Mouse (Mus musculus) neural tube, embryonic 12.5 days (tissue): ENCODE results near the gene Slc43a1. TPM values are rescaled to one million over a fixed set of nuclear protein-coding genes. Genes with fewer than 3 reads are reported as not detected.

Experiments used
- ATAC-seq: fragments of 200-750 bp; cut with Nextera tagmentation; 2 replicates; pipeline ENCODE4 v1.8.0; 2017; ENCODE audit warnings: low read depth, mild to moderate bottlenecking, moderate TSS enrichment, moderate library complexity; ENCODE audit not compliant: low FRiP score
- H3K27ac ChIP-seq: fragments of 300-500 bp; sonication (generic); 2 replicates; pipeline ENCODE4 v1.5.1; 2016
- H3K27me3 ChIP-seq: fragments of 300-500 bp; sonication (generic); replicated peaks from 2 replicates; pipeline ENCODE4 v1.6.1; 2016; ENCODE audit warnings: mild to moderate bottlenecking
- H3K36me3 ChIP-seq: fragments of 300-500 bp; sonication (generic); 2 replicates; pipeline ENCODE4 v1.6.1; 2016; ENCODE audit warnings: mild to moderate bottlenecking
- H3K4me1 ChIP-seq: fragments of 300-500 bp; sonication (generic); 2 replicates; pipeline ENCODE4 v1.6.1; 2016
- H3K4me2 ChIP-seq: fragments of 300-500 bp; sonication (generic); replicated peaks from 2 replicates; pipeline ENCODE4 v1.6.1; 2016; ENCODE audit warnings: mild to moderate bottlenecking
- H3K4me3 ChIP-seq: fragments of 300-500 bp; sonication (generic); 2 replicates; pipeline ENCODE4 v1.5.1; 2016
- H3K9ac ChIP-seq: fragments of 300-500 bp; sonication (generic); 2 replicates; pipeline ENCODE4 v1.6.1; 2016; ENCODE audit warnings: mild to moderate bottlenecking
- H3K9me3 ChIP-seq: fragments of 300-500 bp; sonication (generic); 2 replicates; pipeline ENCODE4 v1.6.1; 2016; ENCODE audit warnings: mild to moderate bottlenecking
- whole genome bisulfite sequencing: fragments of 180-500 bp; shearing (Covaris S2); methylation state at CpG from one replicate; pipeline ENCODE4 v1.1.7; 2016; 5-methylcytosine and 5-hydroxymethylcytosine counted together
- polyA plus RNA-seq: library from polyadenylated mRNA; unstranded; fragments of >200 nt; fragmentation: Nextera tagmentation; extraction: Ambion mirVana; gene quantifications from 2 replicates; pipeline ENCODE4 v1.2.1, GENCODE M21; 2016

The Slc43a1 gene
- polyA plus RNA-seq, 1 experiment from 2014 or later, result 10.2 TPM

GRCm38 (mm10) chr2:84809330-84809729, 29.3 kb upstream of the Slc43a1 start:
- no peak overlapping the region for H3K27ac ChIP-seq
- no peak overlapping the region for H3K4me3 ChIP-seq
- H3K9ac ChIP-seq, result no peak overlapping the region
- no peaks in the 10 kb centered on the region; the same call in 1 of the 2 replicates for H3K9me3 ChIP-seq
- no peaks in the 10 kb centered on the region for H3K36me3 ChIP-seq
- H3K4me1 ChIP-seq, result no peaks in the 10 kb centered on the region
- H3K4me2 ChIP-seq, result no peak overlapping the region
- ATAC-seq, result no peak
- H3K27me3 ChIP-seq, result no peaks in the 10 kb centered on the region

GRCm38 (mm10) chr2:84810526-84810885, 28.1 kb upstream of the Slc43a1 start:
- Histone ChIP-seq H3K27me3 (no peaks in the 10 kb centered on the region), H3K36me3 (no peaks in the 10 kb centered on the region), H3K9ac (no peak overlapping the region), H3K4me1 (no peaks in the 10 kb centered on the region), H3K4me3 (no peak overlapping the region), H3K27ac (no peak overlapping the region), H3K4me2 (peak overlapping the region; percentile 44; the same call in 1 of the 2 replicates), H3K9me3 (no peaks in the 10 kb centered on the region; the same call in 1 of the 2 replicates)
- ATAC-seq, result 0 out of 2 replicates have a peak, but pooled peaks have one; percentile 39
- WGBS, result 82% methylated on average over 6 of the region's 6 CpGs

- Histone ChIP-seq H3K9ac (no peak overlapping the region), H3K27ac (no peak overlapping the region), H3K4me2 (peak overlapping the region; percentile 44), H3K9me3 (no peaks in the 10 kb centered on the region; the same call in 1 of the 2 replicates), H3K27me3 (no peaks in the 10 kb centered on the region), H3K36me3 (no peaks in the 10 kb centered on the region), H3K4me1 (no peaks in the 10 kb centered on the region), H3K4me3 (no peak overlapping the region)
- 43% methylated on average over 26 of the region's 26 CpGs for WGBS
- ATAC-seq, result peak; percentile 70
Measured at GRCm38 (mm10) chr2:84810886-84811577, 27.6 kb upstream of the Slc43a1 start.

GRCm38 (mm10) chr2:84811880-84812279, 26.8 kb upstream of the Slc43a1 start:
- H3K4me1 ChIP-seq, result no peaks in the 10 kb centered on the region
- no peaks in the 10 kb centered on the region for H3K36me3 ChIP-seq
- whole genome bisulfite sequencing, result 89% methylated on average over 7 of the region's 7 CpGs
- ATAC-seq, result no peak
- no peak overlapping the region for H3K4me3 ChIP-seq
- no peaks in the 10 kb centered on the region; the same call in 1 of the 2 replicates for H3K9me3 ChIP-seq
- no peak overlapping the region for H3K4me2 ChIP-seq
- H3K27me3 ChIP-seq, result no peaks in the 10 kb centered on the region
- H3K9ac ChIP-seq, result no peak overlapping the region
- H3K27ac ChIP-seq, result no peak overlapping the region

GRCm38 (mm10) chr2:84812676-84813075, 26.0 kb upstream of the Slc43a1 start:
- no peak for ATAC-seq
- no peaks in the 10 kb centered on the region; the same call in 1 of the 2 replicates for H3K9me3 ChIP-seq
- H3K27me3 ChIP-seq, result no peaks in the 10 kb centered on the region
- 82% methylated on average over 6 of the region's 6 CpGs for WGBS
- H3K4me1 ChIP-seq, result no peaks in the 10 kb centered on the region
- H3K36me3 ChIP-seq, result no peaks in the 10 kb centered on the region
- H3K4me2 ChIP-seq, result no peak overlapping the region
- no peak overlapping the region for H3K4me3 ChIP-seq
- no peak overlapping the region for H3K27ac ChIP-seq
- H3K9ac ChIP-seq, result no peak overlapping the region

GRCm38 (mm10) chr2:84819861-84820260, 18.8 kb upstream of the Slc43a1 start:
- no peaks in the 10 kb centered on the region for H3K36me3 ChIP-seq
- WGBS, result 68% methylated on average over 3 of the region's 3 CpGs
- H3K4me1 ChIP-seq, result no peaks in the 10 kb centered on the region
- H3K27me3 ChIP-seq, result 0 out of 2 replicates have a peak, but pooled peaks cover 3% of the 10 kb centered on the region
- H3K9me3 ChIP-seq, result no peaks in the 10 kb centered on the region
- H3K27ac ChIP-seq, result no peak overlapping the region
- no peak overlapping the region for H3K9ac ChIP-seq
- no peak overlapping the region for H3K4me3 ChIP-seq
- no peak overlapping the region for H3K4me2 ChIP-seq
- ATAC-seq, result no peak

- no peak within 1 kb of the TSS for H3K4me2 ChIP-seq
- H3K27ac ChIP-seq, result no peak within 1 kb of the TSS
- no peak within 1 kb of the TSS for H3K9ac ChIP-seq
- no peaks in the 10 kb centered on the region for H3K9me3 ChIP-seq
- no peak within 1 kb of the TSS for H3K4me3 ChIP-seq
- 0 out of 2 replicates have a peak, but pooled peaks cover 3% of the 10 kb centered on the region for H3K27me3 ChIP-seq
- WGBS, result 69% methylated on average over 13 of the region's 13 CpGs
- peaks cover 2% of the 10 kb centered on the region for H3K4me1 ChIP-seq
- no peak for ATAC-seq
- no peaks in the 10 kb centered on the region for H3K36me3 ChIP-seq
Measured at GRCm38 (mm10) chr2:84822552-84822951, 16.1 kb upstream of the Slc43a1 start, which contains the start of gene Smtnl1. TSS of gene Smtnl1 (minus strand) at chr2:84822652.

GRCm38 (mm10) chr2:84823237-84823636, 15.4 kb upstream of the Slc43a1 start:
- Histone ChIP-seq H3K27me3 (0 out of 2 replicates have a peak, but pooled peaks cover 3% of the 10 kb centered on the region), H3K36me3 (no peaks in the 10 kb centered on the region), H3K4me3 (no peak overlapping the region), H3K4me1 (peaks cover 7% of the 10 kb centered on the region), H3K9ac (no peak overlapping the region), H3K4me2 (no peak overlapping the region), H3K9me3 (no peaks in the 10 kb centered on the region), H3K27ac (no peak overlapping the region)
- WGBS, result 57% methylated on average over 2 of the region's 2 CpGs
- no peak for ATAC-seq

- Histone ChIP-seq H3K27ac (no peak within 1 kb of the TSS), H3K27me3 (no peaks in the 10 kb centered on the region)
- WGBS, result under 1% methylated on average over 34 of the region's 34 CpGs
Measured at GRCm38 (mm10) chr2:84826488-84827282, 12.0 kb upstream of the Slc43a1 start, which contains the start of gene Timm10. TSS of gene Timm10 (plus strand) at chr2:84826997.

GRCm38 (mm10) chr2:84827283-84827920, 11.2 kb upstream of the Slc43a1 start:
- ATAC-seq, result peak; percentile 45
- Histone ChIP-seq H3K9me3 (no peaks in the 10 kb centered on the region), H3K4me3 (peak overlapping the region; percentile 78), H3K36me3 (0 out of 2 replicates have a peak, but pooled peaks cover 10% of the 10 kb centered on the region), H3K27ac (no peak overlapping the region), H3K4me2 (peak overlapping the region; percentile 98), H3K27me3 (no peaks in the 10 kb centered on the region), H3K9ac (peak overlapping the region; percentile 71), H3K4me1 (peaks cover 7% of the 10 kb centered on the region)
- WGBS, result under 1% methylated on average over 29 of the region's 29 CpGs

More at GRCm38 (mm10) chr2:84826488-84827282, 12.0 kb upstream of the Slc43a1 start, which contains the start of gene Timm10:
- Histone ChIP-seq H3K4me3 (peak within 1 kb of the TSS; percentile 78), H3K36me3 (0 out of 2 replicates have a peak, but pooled peaks cover 10% of the 10 kb centered on the region), H3K4me2 (peak within 1 kb of the TSS; percentile 98), H3K9me3 (no peaks in the 10 kb centered on the region), H3K4me1 (peaks cover 7% of the 10 kb centered on the region), H3K9ac (peak within 1 kb of the TSS; percentile 71)
- peak; percentile 90 for ATAC-seq

- no peak overlapping the region for H3K27ac ChIP-seq
- 0 out of 2 replicates have a peak, but pooled peaks cover 10% of the 10 kb centered on the region for H3K36me3 ChIP-seq
- no peaks in the 10 kb centered on the region for H3K27me3 ChIP-seq
- H3K9ac ChIP-seq, result no peak overlapping the region
- 37% methylated on average over 10 of the region's 10 CpGs for WGBS
- no peak overlapping the region for H3K4me2 ChIP-seq
- ATAC-seq, result peak; percentile 55; the same call in 1 of the 2 replicates
- H3K4me1 ChIP-seq, result peaks cover 7% of the 10 kb centered on the region
- no peaks in the 10 kb centered on the region for H3K9me3 ChIP-seq
- H3K4me3 ChIP-seq, result no peak overlapping the region
Measured at GRCm38 (mm10) chr2:84831666-84832391, 6.8 kb upstream of the Slc43a1 start.
